Mouse (Mus musculus) stomach, postnatal 0 days (tissue): Measurements from ENCODE around the gene Cd3d. TPM values are rescaled to one million over a fixed set of nuclear protein-coding genes. Genes with fewer than 3 reads are reported as not detected.

Experiments used
- ATAC-seq: fragments of 200-750 bp; cut with Nextera tagmentation; 2 replicates; pipeline ENCODE4 v1.8.0; 2017; ENCODE audit not compliant: low FRiP score, low TSS enrichment
- DNase-seq: peaks from one replicate; pipeline ENCODE4 v3.0.0-alpha.2; 2016; ENCODE audit warnings: low spot score
- H3K27ac ChIP-seq: fragments of 300-500 bp; sonication (generic); replicated peaks from 2 replicates; pipeline ENCODE4 v1.5.1; 2014; ENCODE audit warnings: mild to moderate bottlenecking, control low read depth
- H3K27me3 ChIP-seq: fragments of 300-500 bp; sonication (generic); 2 replicates; pipeline ENCODE4 v1.6.1; 2014; ENCODE audit warnings: low read length; ENCODE audit not compliant: control insufficient read depth, insufficient read depth
- H3K36me3 ChIP-seq: fragments of 300-500 bp; sonication (generic); 2 replicates; pipeline ENCODE4 v1.6.1; 2014; ENCODE audit warnings: low read length, mixed read lengths; ENCODE audit not compliant: control insufficient read depth, insufficient read depth
- H3K4me1 ChIP-seq: fragments of 300-500 bp; sonication (generic); replicated peaks from 2 replicates; pipeline ENCODE4 v1.6.1; 2014; ENCODE audit warnings: antibody characterized with exemption; ENCODE audit not compliant: control insufficient read depth, insufficient read depth
- H3K4me2 ChIP-seq: fragments of 300-500 bp; sonication (generic); replicated peaks from 2 replicates; pipeline ENCODE4 v1.6.1; 2014; ENCODE audit warnings: low read depth, mild to moderate bottlenecking, control low read depth, moderate library complexity
- H3K4me3 ChIP-seq: fragments of 300-500 bp; sonication (generic); 2 replicates; pipeline ENCODE4 v1.5.1; 2014; ENCODE audit warnings: low read depth, low read length, control low read depth
- H3K9ac ChIP-seq: fragments of 300-500 bp; sonication (generic); 2 replicates; pipeline ENCODE4 v1.6.1; 2014; ENCODE audit warnings: mild to moderate bottlenecking, low read length, control low read depth, mixed read lengths
- H3K9me3 ChIP-seq: fragments of 300-500 bp; sonication (generic); 2 replicates; pipeline ENCODE4 v1.6.1; 2016; ENCODE audit warnings: low read length; ENCODE audit not compliant: control insufficient read depth
- CTCF ChIP-seq: IDR thresholded peaks from 2 replicates; pipeline ENCODE4 v1.5.1; 2016; ENCODE audit warnings: antibody characterized with exemption, low read depth, mild to moderate bottlenecking, moderate library complexity
- EP300 ChIP-seq: optimal IDR thresholded peaks from 2 replicates; pipeline ENCODE3; 2016; ENCODE audit warnings: antibody characterized with exemption
- WGBS: fragments of 180-500 bp; shearing (Covaris S2); extraction: QIAGEN DNeasy Blood & Tissue Kit; methylation state at CpG from one replicate; pipeline ENCODE4 v1.1.7; 2014; 5-methylcytosine and 5-hydroxymethylcytosine counted together
- polyA plus RNA-seq: library from polyadenylated mRNA; unstranded; fragments of >200 nt; fragmentation: Nextera tagmentation; extraction: Ambion mirVana; gene quantifications from 2 replicates; pipeline ENCODE4 v1.2.1, GENCODE M21; 2015

Cd3d gene
- polyA plus RNA-seq, 1 experiment from 2014 or later, result 0.15 TPM

GRCm38 (mm10) chr9:45007404-45007803 lies 25.8 kb downstream of the Cd3d start:
- Histone ChIP-seq H3K36me3 (no peaks in the 10 kb centered on the region), H3K27ac (no peak overlapping the region), H3K9ac (no peak overlapping the region), H3K27me3 (no peaks in the 10 kb centered on the region), H3K9me3 (no peaks in the 10 kb centered on the region), H3K4me2 (no peak overlapping the region), H3K4me3 (no peak overlapping the region), H3K4me1 (no peaks in the 10 kb centered on the region)
- no peak for TF ChIP-seq CTCF
- TF ChIP-seq EP300, result no peak
- WGBS, result 54% methylated on average over 12 of the region's 12 CpGs
- no peak for ATAC-seq
- DNase-seq, result no peak

- WGBS, result 78% methylated on average over 4 of the region's 4 CpGs
- no peak overlapping the region for H3K4me3 ChIP-seq
Observed at GRCm38 (mm10) chr9:45008342-45008741, 26.8 kb downstream of the Cd3d start.

GRCm38 (mm10) chr9:45009180-45010078 lies 27.8 kb downstream of the Cd3d start, which contains the start of gene Cd3e:
TSS of gene Cd3e (minus strand) at chr9:45009627.
- H3K9ac ChIP-seq, result no peak within 1 kb of the TSS
- no peaks in the 10 kb centered on the region for H3K9me3 ChIP-seq
- H3K27me3 ChIP-seq, result no peaks in the 10 kb centered on the region
- no peaks in the 10 kb centered on the region for H3K4me1 ChIP-seq
- H3K4me3 ChIP-seq, result no peak within 1 kb of the TSS
- WGBS, result 85% methylated on average over 19 of the region's 19 CpGs
- TF ChIP-seq CTCF (no peak), EP300 (no peak)
- no peak within 1 kb of the TSS for H3K4me2 ChIP-seq
- DNase-seq (no peak), ATAC-seq (no peak)
- no peak within 1 kb of the TSS for H3K27ac ChIP-seq
- H3K36me3 ChIP-seq, result no peaks in the 10 kb centered on the region

More at GRCm38 (mm10) chr9:45008342-45008741, 26.8 kb downstream of the Cd3d start:
- no peaks in the 10 kb centered on the region for H3K4me1 ChIP-seq
- H3K27ac ChIP-seq, result no peak overlapping the region
- ATAC-seq (no peak), DNase-seq (no peak)
- no peaks in the 10 kb centered on the region for H3K36me3 ChIP-seq
- H3K27me3 ChIP-seq, result no peaks in the 10 kb centered on the region
- no peaks in the 10 kb centered on the region for H3K9me3 ChIP-seq
- no peak overlapping the region for H3K9ac ChIP-seq
- no peak overlapping the region for H3K4me2 ChIP-seq
- TF ChIP-seq EP300 (no peak), CTCF (no peak)

- TF ChIP-seq EP300, result no peak
- TF ChIP-seq CTCF, result no peak
- no peaks in the 10 kb centered on the region for H3K27me3 ChIP-seq
- WGBS, result 63% methylated on average over 4 of the region's 4 CpGs
- no peak overlapping the region for H3K4me2 ChIP-seq
- no peaks in the 10 kb centered on the region for H3K9me3 ChIP-seq
- no peak overlapping the region for H3K4me3 ChIP-seq
- ATAC-seq, result no peak
- no peaks in the 10 kb centered on the region for H3K4me1 ChIP-seq
- H3K36me3 ChIP-seq, result no peaks in the 10 kb centered on the region
- H3K9ac ChIP-seq, result no peak overlapping the region
- no peak for DNase-seq
- H3K27ac ChIP-seq, result no peak overlapping the region
Observed at GRCm38 (mm10) chr9:45010461-45010860, 28.9 kb downstream of the Cd3d start.

GRCm38 (mm10) chr9:45011291-45011690 lies 29.7 kb downstream of the Cd3d start:
- no peak overlapping the region for H3K4me2 ChIP-seq
- no peaks in the 10 kb centered on the region for H3K27me3 ChIP-seq
- ATAC-seq (no peak), DNase-seq (no peak)
- no peaks in the 10 kb centered on the region for H3K4me1 ChIP-seq
- H3K27ac ChIP-seq, result no peak overlapping the region
- no peaks in the 10 kb centered on the region for H3K9me3 ChIP-seq
- no peak overlapping the region for H3K9ac ChIP-seq
- H3K36me3 ChIP-seq, result no peaks in the 10 kb centered on the region
- no peak overlapping the region for H3K4me3 ChIP-seq
- TF ChIP-seq CTCF (no peak), EP300 (no peak)
- WGBS, result 40% methylated on average over 6 of the region's 6 CpGs

GRCm38 (mm10) chr9:45014879-45015278 lies 33.3 kb downstream of the Cd3d start:
- H3K36me3 ChIP-seq, result no peaks in the 10 kb centered on the region
- H3K9me3 ChIP-seq, result no peaks in the 10 kb centered on the region
- H3K9ac ChIP-seq, result no peak overlapping the region
- DNase-seq (no peak), ATAC-seq (no peak)
- H3K4me3 ChIP-seq, result no peak overlapping the region
- no peaks in the 10 kb centered on the region for H3K4me1 ChIP-seq
- no peaks in the 10 kb centered on the region for H3K27me3 ChIP-seq
- no peak overlapping the region for H3K4me2 ChIP-seq
- 42% methylated on average over 2 of the region's 2 CpGs for WGBS
- TF ChIP-seq EP300 (no peak), CTCF (peak; percentile 30; the same call in 1 of the 2 replicates)
- H3K27ac ChIP-seq, result no peak overlapping the region
